Mouse (Mus musculus) midbrain, postnatal 0 days (tissue): ENCODE data around the gene Med21. TPM values are rescaled to one million over a fixed set of nuclear protein-coding genes. Genes with fewer than 3 reads are reported as not detected.

Experiments
- ATAC-seq: fragments of 200-750 bp; cut with Nextera tagmentation; 2 replicates; pipeline ENCODE4 v1.8.0; 2017; ENCODE audit warnings: moderate number of reproducible peaks, mild to moderate bottlenecking, moderate TSS enrichment, moderate library complexity; ENCODE audit not compliant: low FRiP score
- DNase-seq: peaks from one replicate; pipeline ENCODE4 v3.0.0-alpha.2; 2015; ENCODE audit warnings: low spot score
- H3K27ac ChIP-seq: fragments of 300-500 bp; sonication (generic); 2 replicates; pipeline ENCODE4 v1.5.1; 2014; ENCODE audit warnings: low read depth, mild to moderate bottlenecking, low read length, mixed read lengths
- H3K27me3 ChIP-seq: fragments of 300-500 bp; sonication (generic); 2 replicates; pipeline ENCODE4 v1.6.1; 2014; ENCODE audit warnings: low read length, control low read depth, mixed read lengths; ENCODE audit not compliant: insufficient read depth
- H3K36me3 ChIP-seq: fragments of 300-500 bp; sonication (generic); 2 replicates; pipeline ENCODE4 v1.6.1; 2014; ENCODE audit warnings: low read length, control low read depth, mixed read lengths; ENCODE audit not compliant: insufficient read depth
- H3K4me1 ChIP-seq: fragments of 300-500 bp; sonication (generic); 2 replicates; pipeline ENCODE4 v1.6.1; 2014; ENCODE audit warnings: mild to moderate bottlenecking, control low read depth, antibody characterized with exemption, low read length, mixed read lengths; ENCODE audit not compliant: insufficient read depth
- H3K4me2 ChIP-seq: fragments of 300-500 bp; sonication (generic); 2 replicates; pipeline ENCODE4 v1.6.1; 2014; ENCODE audit warnings: low read depth, mild to moderate bottlenecking, low read length, mixed read lengths; ENCODE audit not compliant: poor library complexity, severe bottlenecking
- H3K4me3 ChIP-seq: fragments of 300-500 bp; sonication (generic); 2 replicates; pipeline ENCODE4 v1.5.1; 2014; ENCODE audit warnings: low read depth, mild to moderate bottlenecking, low read length, moderate library complexity
- H3K9ac ChIP-seq: fragments of 300-500 bp; sonication (generic); replicated peaks from 2 replicates; pipeline ENCODE4 v1.6.1; 2014; ENCODE audit warnings: mild to moderate bottlenecking, low read length, moderate library complexity, mixed read lengths; ENCODE audit not compliant: poor library complexity, severe bottlenecking
- H3K9me3 ChIP-seq: fragments of 300-500 bp; sonication (generic); 2 replicates; pipeline ENCODE4 v1.6.1; 2016; ENCODE audit warnings: low read length, control low read depth
- CTCF ChIP-seq: IDR thresholded peaks from 2 replicates; pipeline ENCODE4 v1.5.1; 2016; ENCODE audit warnings: antibody characterized with exemption, mild to moderate bottlenecking
- WGBS: fragments of 180-500 bp; shearing (Covaris S2); extraction: QIAGEN DNeasy Blood & Tissue Kit; methylation state at CpG from one replicate; pipeline ENCODE4 v1.1.7; 2014; 5-methylcytosine and 5-hydroxymethylcytosine counted together
- polyA plus RNA-seq: library from polyadenylated mRNA; unstranded; fragments of >200 nt; fragmentation: Nextera tagmentation; extraction: Ambion mirVana; gene quantifications from 2 replicates; pipeline ENCODE4 v1.2.1, GENCODE M21; 2015
- total RNA-seq: library from RNA; depleted of rRNA; stranded (reverse); fragments of >200 nt; gene quantifications from 2 replicates; pipeline ENCODE4 v1.2.3, GENCODE M21; 2014

Med21 gene
- total and polyA plus RNA-seq, 2 experiments from 2014 or later, result 34.6 to 101 TPM

DNA sequence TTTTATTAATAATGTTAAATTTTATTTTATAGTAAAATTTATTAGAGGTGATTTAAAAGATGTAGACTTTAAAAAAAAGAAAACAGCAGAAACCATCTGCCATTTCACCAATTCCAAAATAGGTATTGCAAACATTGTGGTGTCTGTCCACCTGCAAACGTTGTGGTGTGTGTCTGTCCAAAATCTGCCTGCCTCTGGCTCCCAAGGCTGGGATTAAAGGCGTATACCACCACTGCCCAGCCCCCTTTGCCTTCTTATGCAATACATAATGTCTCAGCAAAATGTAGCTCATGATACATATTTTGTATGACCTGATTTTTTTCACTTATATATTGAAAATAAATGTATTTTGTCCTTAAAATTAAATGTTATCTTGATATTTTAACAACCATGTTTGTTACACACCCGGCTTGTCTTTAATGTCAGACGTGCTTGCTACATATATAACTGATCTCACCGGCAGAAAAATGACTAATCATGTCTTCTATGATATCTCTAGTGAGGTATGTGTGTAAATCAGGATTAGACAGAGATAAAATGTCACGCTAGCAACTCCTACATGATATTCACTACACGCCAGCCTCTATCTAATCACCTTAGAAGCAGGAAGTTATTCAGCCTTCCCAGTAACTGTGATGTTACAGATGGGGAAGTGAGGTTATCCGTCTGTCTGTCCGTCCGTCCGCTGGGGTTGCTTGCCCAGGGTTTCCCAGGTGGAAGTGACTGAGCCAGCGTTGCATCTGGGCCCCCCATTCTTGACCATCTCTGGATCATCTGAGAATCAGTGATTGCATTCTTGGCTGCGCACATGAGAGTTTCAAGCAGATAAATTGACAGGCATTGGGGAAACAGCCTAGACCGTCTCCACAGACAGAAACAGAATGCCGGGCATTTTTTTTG lies 28.9 kb downstream of the Med21 start:
- Histone ChIP-seq H3K27me3 (no peaks in the 10 kb centered on the region), H3K27ac (no peak overlapping the region), H3K4me3 (no peak overlapping the region), H3K4me1 (no peaks in the 10 kb centered on the region), H3K9ac (no peak overlapping the region), H3K4me2 (no peak overlapping the region), H3K9me3 (no peaks in the 10 kb centered on the region), H3K36me3 (no peaks in the 10 kb centered on the region)
- DNase-seq (no peak), ATAC-seq (no peak)
- no peak for TF ChIP-seq CTCF
- WGBS, result 89% methylated on average over 15 of the region's 15 CpGs

- DNase-seq (no peak), ATAC-seq (no peak)
- Histone ChIP-seq H3K36me3 (no peaks in the 10 kb centered on the region), H3K27me3 (no peaks in the 10 kb centered on the region), H3K27ac (no peak overlapping the region), H3K4me3 (no peak overlapping the region), H3K4me2 (no peak overlapping the region), H3K4me1 (no peaks in the 10 kb centered on the region), H3K9me3 (no peaks in the 10 kb centered on the region), H3K9ac (no peak overlapping the region)
- no peak for TF ChIP-seq CTCF
- WGBS, result 55% methylated on average over 5 of the region's 5 CpGs
Observed at GRCm38 (mm10) chr6:146672106-146672505, 29.8 kb downstream of the Med21 start.

DNA sequence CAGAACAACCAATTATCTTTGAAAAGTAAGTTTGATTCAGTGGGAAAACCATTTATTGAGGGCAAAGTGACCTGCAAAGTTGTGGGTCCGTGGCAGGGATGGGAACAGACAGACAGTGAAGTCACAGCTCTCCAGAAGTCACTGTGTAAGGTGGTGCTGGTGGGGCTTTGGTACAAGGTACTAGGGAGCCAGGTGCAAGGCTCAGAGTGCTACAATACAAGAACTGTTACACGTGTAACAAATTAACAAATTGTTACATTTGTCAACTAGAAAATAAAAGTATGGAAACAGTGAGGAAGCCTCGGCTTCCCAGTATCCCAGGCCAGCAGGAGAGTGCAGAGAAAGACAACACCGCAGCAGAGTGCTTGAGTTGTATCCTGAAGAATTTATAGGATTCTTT lies 31.3 kb downstream of the Med21 start:
- no peak overlapping the region for H3K9ac ChIP-seq
- no peaks in the 10 kb centered on the region for H3K27me3 ChIP-seq
- no peaks in the 10 kb centered on the region for H3K4me1 ChIP-seq
- ATAC-seq (no peak), DNase-seq (no peak)
- no peak overlapping the region for H3K4me3 ChIP-seq
- no peaks in the 10 kb centered on the region for H3K9me3 ChIP-seq
- no peak for TF ChIP-seq CTCF
- WGBS, result 80% methylated on average over 4 of the region's 4 CpGs
- no peaks in the 10 kb centered on the region for H3K36me3 ChIP-seq
- no peak overlapping the region for H3K27ac ChIP-seq
- no peak overlapping the region for H3K4me2 ChIP-seq

DNA sequence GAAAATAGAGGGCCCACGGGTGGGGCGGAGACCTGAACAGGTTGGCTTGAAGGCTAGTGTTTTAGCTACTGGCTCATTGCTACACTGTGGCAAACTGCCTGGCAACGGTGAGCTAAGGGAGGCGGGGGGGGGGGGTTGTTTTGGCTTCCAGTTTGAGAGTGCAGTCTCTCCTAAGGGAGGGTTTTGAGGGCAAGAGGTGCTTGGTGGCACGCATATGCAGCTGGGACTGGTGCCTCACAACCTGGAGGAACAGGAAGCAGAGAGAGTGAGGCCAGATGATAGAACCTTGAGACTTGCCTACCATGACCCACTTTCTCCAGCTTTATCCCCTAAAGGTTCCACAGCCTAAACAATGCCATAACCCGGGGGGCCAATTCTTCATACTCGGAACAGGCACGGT lies 32.1 kb downstream of the Med21 start:
- no peak overlapping the region for H3K4me2 ChIP-seq
- no peak for TF ChIP-seq CTCF
- H3K9me3 ChIP-seq, result no peaks in the 10 kb centered on the region
- H3K4me3 ChIP-seq, result no peak overlapping the region
- H3K36me3 ChIP-seq, result no peaks in the 10 kb centered on the region
- ATAC-seq, result no peak
- H3K27me3 ChIP-seq, result no peaks in the 10 kb centered on the region
- no peak overlapping the region for H3K9ac ChIP-seq
- no peaks in the 10 kb centered on the region for H3K4me1 ChIP-seq
- no peak for DNase-seq
- WGBS, result 82% methylated on average over 8 of the region's 8 CpGs
- no peak overlapping the region for H3K27ac ChIP-seq

DNA sequence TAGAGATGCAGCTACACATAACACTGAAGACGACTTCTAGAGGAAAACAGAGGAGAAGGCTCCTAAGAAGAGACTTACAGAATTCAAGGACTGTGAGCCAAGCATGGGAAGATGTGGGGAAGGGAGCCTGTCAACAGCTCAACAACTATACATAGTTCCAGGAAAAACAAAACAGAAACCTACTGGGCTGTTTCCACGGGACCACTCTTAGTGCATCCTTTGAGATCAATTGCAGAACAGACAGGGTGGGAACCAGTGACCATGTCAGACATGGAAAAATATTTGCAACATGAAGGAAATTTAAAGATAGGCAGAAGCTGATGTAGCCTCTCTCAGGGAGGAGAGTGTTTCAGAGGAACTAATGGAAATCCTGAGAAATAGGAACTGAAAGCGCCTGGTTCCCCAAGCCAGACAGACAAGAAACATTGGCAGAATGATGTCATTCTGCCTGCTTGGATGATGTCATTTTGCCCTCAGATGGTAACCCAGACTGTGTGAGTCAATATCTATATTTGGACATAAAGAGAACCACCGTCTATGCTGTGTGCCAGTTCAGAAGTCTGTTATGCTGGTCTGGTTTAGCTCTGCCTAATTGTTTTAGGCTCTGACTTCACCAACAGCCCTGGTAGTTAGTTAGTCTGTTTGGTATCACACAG lies 32.7 kb downstream of the Med21 start:
- no peak for DNase-seq
- WGBS, result 84% methylated on average over 4 of the region's 4 CpGs
- no peaks in the 10 kb centered on the region for H3K9me3 ChIP-seq

DNA sequence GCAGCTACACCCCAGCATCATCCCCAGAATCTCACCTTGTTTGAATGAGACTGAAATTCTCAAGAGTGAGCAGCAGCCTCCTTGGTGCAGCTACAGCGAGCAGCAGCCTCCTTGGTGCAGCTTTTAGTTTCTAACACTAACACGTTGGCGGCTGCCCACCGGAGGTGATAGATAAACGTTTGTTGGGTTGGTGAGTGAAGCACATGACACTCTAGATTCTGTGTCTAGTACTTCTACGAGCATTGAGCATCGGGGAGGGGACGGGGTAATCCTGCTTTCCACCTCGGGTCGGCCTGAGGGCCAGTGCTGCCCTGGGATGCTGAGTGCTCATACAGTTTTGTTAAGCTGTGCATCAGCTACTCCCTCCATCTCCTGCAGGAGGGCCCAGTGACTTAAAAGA lies 34.6 kb downstream of the Med21 start:
- Histone ChIP-seq H3K27ac (no peak overlapping the region), H3K36me3 (no peaks in the 10 kb centered on the region), H3K4me3 (no peak overlapping the region), H3K27me3 (no peaks in the 10 kb centered on the region), H3K4me1 (no peaks in the 10 kb centered on the region), H3K9me3 (no peaks in the 10 kb centered on the region), H3K9ac (no peak overlapping the region), H3K4me2 (no peak overlapping the region)
- 84% methylated on average over 10 of the region's 10 CpGs for WGBS
- no peak for DNase-seq
- ATAC-seq, result no peak
- no peak for TF ChIP-seq CTCF

More for the DNA sequence above, 32.7 kb downstream of the Med21 start:
- Histone ChIP-seq H3K36me3 (no peaks in the 10 kb centered on the region), H3K9ac (no peak overlapping the region), H3K4me1 (no peaks in the 10 kb centered on the region), H3K4me3 (no peak overlapping the region), H3K4me2 (no peak overlapping the region), H3K27ac (no peak overlapping the region), H3K27me3 (no peaks in the 10 kb centered on the region)
- ATAC-seq, result no peak
- TF ChIP-seq CTCF, result no peak
